ENCODE assay signal across 27 mouse cellular contexts in genomic region chr15:94524956-94525355, GRCm38 (mm10). TPM values are rescaled to one million over a fixed set of nuclear protein-coding genes. Genes with fewer than 3 reads are reported as not detected.
DNase-seq lines count a peak whose midpoint lies in the region; ATAC-seq and TF ChIP-seq lines count a peak whose summit lies in the region.
"Had no signal": no experiment of that assay in that cellular context is flagged by ENCODE, and none has a peak within 500 bp of the region (broad histone marks: within the 10 kb centered on the region; RNA-seq: fewer than 3 reads in every experiment).

No protein-coding gene starts in this region.

- no peak overlapping the region for H3K27ac ChIP-seq in heart, embryonic 12.5 days (ENCODE audit: poor library complexity, severe bottlenecking)
- H3K27ac ChIP-seq in heart, embryonic 11.5 days (ENCODE audit: low read depth, low read length): no peak overlapping the region
- H3K27ac ChIP-seq in midbrain, embryonic 10.5 days (replicated peaks): no peak overlapping the region
- H3K27ac ChIP-seq: embryonic facial prominence, embryonic 13.5 days; embryonic facial prominence, embryonic 15.5 days; forebrain, embryonic 10.5 days; forebrain, embryonic 12.5 days had no signal

- TF ChIP-seq CTCF in C2C12 (IDR thresholded peaks at IDR 0.05; ENCODE audit: control insufficient read depth, insufficient read depth, insufficient read length): no peak

- ATAC-seq in heart, embryonic 12.5 days (ENCODE audit: insufficient number of reproducible peaks, low FRiP score): no peak
- no peak for ATAC-seq in heart, embryonic 11.5 days (replicated peaks; ENCODE audit: insufficient number of reproducible peaks, low FRiP score, low TSS enrichment)
- ATAC-seq: forebrain, embryonic 14.5 days; forebrain, embryonic 16.5 days; Patski had no signal

- no peak overlapping the region for H3K4me3 ChIP-seq in heart, embryonic 12.5 days
- no peak overlapping the region for H3K4me3 ChIP-seq in heart, embryonic 11.5 days (ENCODE audit: low read depth, low read length)
- H3K4me3 ChIP-seq in C2C12 (ENCODE audit: insufficient read depth, poor library complexity, severe bottlenecking): no peak overlapping the region
- H3K4me3 ChIP-seq in midbrain, embryonic 10.5 days: no peak overlapping the region
- H3K4me3 ChIP-seq: embryonic facial prominence, embryonic 13.5 days; embryonic facial prominence, embryonic 15.5 days; erythroblast, embryonic 14.5 days; forebrain, embryonic 10.5 days; forebrain, embryonic 12.5 days had no signal

- peak; percentile 32 for DNase-seq in adrenal gland, postnatal 14 days
- DNase-seq in adrenal gland, adult 18-20 months (ENCODE audit: low spot score in 2 of 2): no peak
- DNase-seq in heart, adult 18-20 months: peak; percentile 20
- DNase-seq in heart, postnatal 4 days: peak; percentile 62
- DNase-seq in midbrain, embryonic 10.5 days (ENCODE audit: low spot score): no peak
- DNase-seq: adrenal gland, adult 8-10 months; adrenal gland, postnatal 25 days; B cell, adult 2 months; cerebellum, adult 11 months; cerebellum, adult 18-20 months; cerebellum, adult 8-10 months; cerebellum, adult 9-11 months; cerebellum, postnatal 14 days; cerebellum, postnatal 36 days; embryo, embryonic 11 days had no signal

- H3K4me1 ChIP-seq in heart, embryonic 12.5 days (replicated peaks): 0 out of 2 replicates have a peak, but pooled peaks cover 3% of the 10 kb centered on the region
- no peaks in the 10 kb centered on the region for H3K4me1 ChIP-seq in heart, embryonic 11.5 days (ENCODE audit: control insufficient read depth, insufficient read depth, low read length)
- no peaks in the 10 kb centered on the region for H3K4me1 ChIP-seq in midbrain, embryonic 10.5 days
- H3K4me1 ChIP-seq: embryonic facial prominence, embryonic 13.5 days; embryonic facial prominence, embryonic 15.5 days; forebrain, embryonic 12.5 days had no signal

- H3K79me2 ChIP-seq in C2C12 (ENCODE audit: control insufficient read depth, insufficient read depth): no peaks in the 10 kb centered on the region

- H3K9ac ChIP-seq in heart, embryonic 12.5 days: no peak overlapping the region
- no peak overlapping the region for H3K9ac ChIP-seq in heart, embryonic 11.5 days (ENCODE audit: low read depth, low read length)
- H3K9ac ChIP-seq: embryonic facial prominence, embryonic 13.5 days; embryonic facial prominence, embryonic 15.5 days; forebrain, embryonic 12.5 days had no signal

- 86% methylated on average over 12 of the region's 12 CpGs for WGBS in heart, embryonic 12.5 days
- WGBS in heart, embryonic 11.5 days (ENCODE audit: insufficient replicate concordance): 85% methylated on average over 12 of the region's 12 CpGs
- 92% methylated on average over 12 of the region's 12 CpGs for WGBS in midbrain, embryonic 10.5 days

- no peaks in the 10 kb centered on the region for H3K27me3 ChIP-seq in heart, embryonic 12.5 days (replicated peaks)
- no peaks in the 10 kb centered on the region for H3K27me3 ChIP-seq in heart, embryonic 11.5 days (ENCODE audit: control insufficient read depth, insufficient read depth, low read length)
- no peaks in the 10 kb centered on the region for H3K27me3 ChIP-seq in C2C12 (ENCODE audit: control insufficient read depth, insufficient read depth, insufficient read length)
- no peaks in the 10 kb centered on the region for H3K27me3 ChIP-seq in midbrain, embryonic 10.5 days (ENCODE audit: low read depth, poor library complexity, severe bottlenecking)
- H3K27me3 ChIP-seq: embryonic facial prominence, embryonic 13.5 days; embryonic facial prominence, embryonic 15.5 days; forebrain, embryonic 12.5 days; Patski had no signal

- H3K79me3 ChIP-seq in C2C12 (ENCODE audit: low read depth): no peaks in the 10 kb centered on the region

- H3ac ChIP-seq in C2C12 (ENCODE audit: control insufficient read depth, insufficient read length, low read depth): no peak overlapping the region

- H3K9me3 ChIP-seq in heart, embryonic 12.5 days (replicated peaks): no peaks in the 10 kb centered on the region
- no peaks in the 10 kb centered on the region for H3K9me3 ChIP-seq in heart, embryonic 11.5 days (replicated peaks; ENCODE audit: control insufficient read depth, low read length)
- no peaks in the 10 kb centered on the region for H3K9me3 ChIP-seq in midbrain, embryonic 10.5 days (replicated peaks)
- H3K9me3 ChIP-seq: embryonic facial prominence, embryonic 13.5 days; embryonic facial prominence, embryonic 15.5 days; forebrain, embryonic 10.5 days; forebrain, embryonic 12.5 days had no signal

- peaks cover 16% of the 10 kb centered on the region for H3K36me3 ChIP-seq in heart, embryonic 12.5 days
- no peaks in the 10 kb centered on the region for H3K36me3 ChIP-seq in heart, embryonic 11.5 days (ENCODE audit: control insufficient read depth, insufficient read depth, low read length)
- H3K36me3 ChIP-seq in C2C12 (ENCODE audit: control insufficient read depth, insufficient read depth): peaks cover 35% of the 10 kb centered on the region
- H3K36me3 ChIP-seq in midbrain, embryonic 10.5 days: peaks cover 29% of the 10 kb centered on the region

- H3K4me2 ChIP-seq in heart, embryonic 12.5 days: no peak overlapping the region
- no peak overlapping the region for H3K4me2 ChIP-seq in heart, embryonic 11.5 days
- H3K4me2 ChIP-seq: embryonic facial prominence, embryonic 13.5 days; embryonic facial prominence, embryonic 15.5 days; forebrain, embryonic 12.5 days had no signal

TF ChIP-seq in C2C12, 6 proteins besides CTCF, POLR2A, EP300 and RAD21:
- no peak for TF ChIP-seq MAX (IDR thresholded peaks at IDR 0.05)
- TF ChIP-seq USF1 (IDR thresholded peaks at IDR 0.05; ENCODE audit: low read depth): peak; percentile 5

RNA-seq across cellular contexts. Expression of gene Pus7l, which starts 18.4 kb away (rescaled TPM):
- total RNA-seq in adrenal gland, postnatal 14 days (2021): 5.2 and 6.3 TPM in 2 replicates
- total RNA-seq in adrenal gland, adult 18-20 months (2021): 1 to 10 TPM; 3.4 to 3.6 TPM
- 1 to 10 TPM; 1.5 to 1.9 TPM for total RNA-seq in heart, adult 18-20 months (2021)
- polyA plus RNA-seq in heart, embryonic 12.5 days (2016; fragmentation: Nextera tagmentation; extraction: Ambion mirVana): 5.8 and 6.4 TPM in 2 replicates
- total RNA-seq in heart, postnatal 4 days (2021): 1 to 10 TPM; 2.8 to 3.0 TPM
- 4.7 and 5.9 TPM in 2 replicates for polyA plus RNA-seq in heart, embryonic 11.5 days (2014; fragmentation: Nextera tagmentation; extraction: Ambion mirVana)
- 7.2 TPM for polyA plus RNA-seq in C2C12 (2012; fragmentation: generic; extraction: Trizol)
- polyA plus RNA-seq in midbrain, embryonic 10.5 days (2016; fragmentation: Nextera tagmentation; extraction: Ambion mirVana): 8.8 and 9.0 TPM in 2 replicates

RNA-seq across cellular contexts. Expression of gene Irak4, which starts 18.5 kb away (rescaled TPM):
- total RNA-seq in adrenal gland, postnatal 14 days (2021): 15.7 and 17.5 TPM in 2 replicates
- 10 to 100 TPM in 1 of 2 experiments, 1 to 10 TPM in 1; 9.8 to 11.1 TPM for total RNA-seq in adrenal gland, adult 18-20 months (2021)
- 1 to 10 TPM; 4.1 to 5.7 TPM for total RNA-seq in heart, adult 18-20 months (2021)
- polyA plus RNA-seq in heart, embryonic 12.5 days (2016; fragmentation: Nextera tagmentation; extraction: Ambion mirVana): 3.8 and 4.7 TPM in 2 replicates
- 1 to 10 TPM; 5.6 to 6.5 TPM for total RNA-seq in heart, postnatal 4 days (2021)
- 3.9 and 4.1 TPM in 2 replicates for polyA plus RNA-seq in heart, embryonic 11.5 days (2014; fragmentation: Nextera tagmentation; extraction: Ambion mirVana)
- 5.1 TPM for polyA plus RNA-seq in C2C12 (2012; fragmentation: generic; extraction: Trizol)
- 2.4 and 3.3 TPM in 2 replicates for polyA plus RNA-seq in midbrain, embryonic 10.5 days (2016; fragmentation: Nextera tagmentation; extraction: Ambion mirVana)

RNA-seq across cellular contexts. Expression of gene Adamts20, which starts 59.7 kb away (rescaled TPM):
- total RNA-seq in adrenal gland, postnatal 14 days (2021): 3.0 and 3.3 TPM in 2 replicates
- total RNA-seq in adrenal gland, adult 18-20 months (2021): 1 to 10 TPM; 1.7 to 2.3 TPM
- total RNA-seq in heart, adult 18-20 months (2021): under 1 TPM; 0.07 to 0.23 TPM
- polyA plus RNA-seq in heart, embryonic 12.5 days (2016; fragmentation: Nextera tagmentation; extraction: Ambion mirVana): 1.3 and 1.6 TPM in 2 replicates
- 1 to 10 TPM in 1 of 2 experiments, under 1 TPM in 1; 0.95 to 1.6 TPM for total RNA-seq in heart, postnatal 4 days (2021)
- 1.6 and 1.7 TPM in 2 replicates for polyA plus RNA-seq in heart, embryonic 11.5 days (2014; fragmentation: Nextera tagmentation; extraction: Ambion mirVana)
- polyA plus RNA-seq in C2C12 (2012; fragmentation: generic; extraction: Trizol): not detected
- 2.5 and 3.5 TPM in 2 replicates for polyA plus RNA-seq in midbrain, embryonic 10.5 days (2016; fragmentation: Nextera tagmentation; extraction: Ambion mirVana)
- total RNA-seq: common myeloid progenitor, adult 5-6 weeks had no signal
- polyA plus RNA-seq: erythroblast, embryonic 14.5 days had no signal

Comparison
In these comparisons a context has a peak if more than half of its experiments do, and no peak if none do; other contexts are left out.
1. DNase-seq: peak in adrenal gland, postnatal 14 days (single experiment), heart, adult 18-20 months (2 of 2) and heart, postnatal 4 days (single experiment); none in adrenal gland, adult 18-20 months (0 of 2) and midbrain, embryonic 10.5 days (single experiment).